Mouse (Mus musculus): ENCODE data around the gene Aagab. TPM values are rescaled to one million over a fixed set of nuclear protein-coding genes. Genes with fewer than 3 reads are reported as not detected.

The Aagab gene
- polyA plus RNA-seq (2015; fragmentation: Nextera tagmentation; extraction: Ambion mirVana): 29.4 and 32.5 TPM in 2 replicates

- peaks cover 15% of the 10 kb centered on the region for H3K4me1 ChIP-seq (ENCODE audit: control insufficient read depth, insufficient read depth, low read length)
- H3K27me3 ChIP-seq (ENCODE audit: control insufficient read depth, insufficient read depth, low read length): no peaks in the 10 kb centered on the region
- ATAC-seq (replicated peaks; ENCODE audit: extremely low read depth, insufficient read depth, low FRiP score): peak; percentile 96
- H3K4me2 ChIP-seq (ENCODE audit: low read depth, low read length): peak within 1 kb of the TSS; percentile 75
- peak within 1 kb of the TSS; percentile 86 for H3K4me3 ChIP-seq (ENCODE audit: low read length)
- WGBS: 2% methylated on average over 70 of the region's 70 CpGs
- peak within 1 kb of the TSS; percentile 61 for H3K27ac ChIP-seq (ENCODE audit: low read length)
- H3K36me3 ChIP-seq (ENCODE audit: control insufficient read depth, insufficient read depth): no peaks in the 10 kb centered on the region
- H3K9ac ChIP-seq (ENCODE audit: low read length): peak within 1 kb of the TSS; percentile 81
- no peaks in the 10 kb centered on the region for H3K9me3 ChIP-seq (replicated peaks; ENCODE audit: control insufficient read depth, low read length)
Observed at GRCm38 (mm10) chr9:63602043-63602939, at the start of gene Aagab, which contains the start of gene Iqch. TSS of gene Aagab (plus strand) at chr9:63602660. TSS of gene Iqch (minus strand) at chr9:63602493.

- H3K36me3 ChIP-seq (ENCODE audit: control insufficient read depth, insufficient read depth): no peaks in the 10 kb centered on the region
- H3K27me3 ChIP-seq (ENCODE audit: control insufficient read depth, insufficient read depth, low read length): no peaks in the 10 kb centered on the region
- H3K27ac ChIP-seq (ENCODE audit: low read length): no peak overlapping the region
- no peaks in the 10 kb centered on the region for H3K9me3 ChIP-seq (replicated peaks; ENCODE audit: control insufficient read depth, low read length)
- ATAC-seq (replicated peaks; ENCODE audit: extremely low read depth, insufficient read depth, low FRiP score): no peak
- 79% methylated on average over 3 of the region's 3 CpGs for WGBS
- H3K4me3 ChIP-seq (ENCODE audit: low read length): no peak overlapping the region
- H3K4me2 ChIP-seq (ENCODE audit: low read depth, low read length): no peak overlapping the region
- peaks cover 5% of the 10 kb centered on the region; the same call in 1 of the 2 replicates for H3K4me1 ChIP-seq (ENCODE audit: control insufficient read depth, insufficient read depth, low read length)
- H3K9ac ChIP-seq (ENCODE audit: low read length): no peak overlapping the region
Observed at GRCm38 (mm10) chr9:63553628-63554027, 48.8 kb upstream of the Aagab start.

- Histone ChIP-seq H3K27ac (ENCODE audit: low read length) (no peak overlapping the region), H3K36me3 (ENCODE audit: control insufficient read depth, insufficient read depth) (no peaks in the 10 kb centered on the region), H3K27me3 (ENCODE audit: control insufficient read depth, insufficient read depth, low read length) (no peaks in the 10 kb centered on the region), H3K4me1 (ENCODE audit: control insufficient read depth, insufficient read depth, low read length) (no peaks in the 10 kb centered on the region), H3K9ac (ENCODE audit: low read length) (no peak overlapping the region), H3K4me2 (ENCODE audit: low read depth, low read length) (no peak overlapping the region), H3K4me3 (ENCODE audit: low read length) (no peak overlapping the region), H3K9me3 (replicated peaks; ENCODE audit: control insufficient read depth, low read length) (no peaks in the 10 kb centered on the region)
- no peak for ATAC-seq (replicated peaks; ENCODE audit: extremely low read depth, insufficient read depth, low FRiP score)
- 56% methylated on average over 3 of the region's 3 CpGs for WGBS
Observed at GRCm38 (mm10) chr9:63555460-63555990, 46.9 kb upstream of the Aagab start.

- Histone ChIP-seq H3K9ac (ENCODE audit: low read length) (no peak overlapping the region), H3K36me3 (ENCODE audit: control insufficient read depth, insufficient read depth) (no peaks in the 10 kb centered on the region), H3K4me3 (ENCODE audit: low read length) (no peak overlapping the region), H3K4me2 (ENCODE audit: low read depth, low read length) (no peak overlapping the region), H3K27ac (ENCODE audit: low read length) (no peak overlapping the region), H3K27me3 (ENCODE audit: control insufficient read depth, insufficient read depth, low read length) (no peaks in the 10 kb centered on the region), H3K9me3 (replicated peaks; ENCODE audit: control insufficient read depth, low read length) (no peaks in the 10 kb centered on the region), H3K4me1 (ENCODE audit: control insufficient read depth, insufficient read depth, low read length) (no peaks in the 10 kb centered on the region)
- WGBS: 65% methylated on average over 1 of the region's 1 CpGs
- ATAC-seq (replicated peaks; ENCODE audit: extremely low read depth, insufficient read depth, low FRiP score): no peak
Observed at GRCm38 (mm10) chr9:63556316-63556715, 46.1 kb upstream of the Aagab start.

GRCm38 (mm10) chr9:63556933-63557332 is 45.5 kb upstream of the Aagab start:
- no peak overlapping the region for H3K27ac ChIP-seq (ENCODE audit: low read length)
- no peaks in the 10 kb centered on the region for H3K4me1 ChIP-seq (ENCODE audit: control insufficient read depth, insufficient read depth, low read length)
- no peaks in the 10 kb centered on the region for H3K9me3 ChIP-seq (replicated peaks; ENCODE audit: control insufficient read depth, low read length)
- no peak overlapping the region for H3K9ac ChIP-seq (ENCODE audit: low read length)
- no peak overlapping the region for H3K4me2 ChIP-seq (ENCODE audit: low read depth, low read length)
- no peaks in the 10 kb centered on the region for H3K36me3 ChIP-seq (ENCODE audit: control insufficient read depth, insufficient read depth)
- H3K27me3 ChIP-seq (ENCODE audit: control insufficient read depth, insufficient read depth, low read length): no peaks in the 10 kb centered on the region
- no peak for ATAC-seq (replicated peaks; ENCODE audit: extremely low read depth, insufficient read depth, low FRiP score)
- 70% methylated on average over 8 of the region's 8 CpGs for WGBS
- no peak overlapping the region for H3K4me3 ChIP-seq (ENCODE audit: low read length)

GRCm38 (mm10) chr9:63561931-63562330 is 40.5 kb upstream of the Aagab start:
- Histone ChIP-seq H3K36me3 (ENCODE audit: control insufficient read depth, insufficient read depth) (no peaks in the 10 kb centered on the region), H3K4me3 (ENCODE audit: low read length) (no peak overlapping the region), H3K4me1 (ENCODE audit: control insufficient read depth, insufficient read depth, low read length) (no peaks in the 10 kb centered on the region), H3K27ac (ENCODE audit: low read length) (no peak overlapping the region), H3K4me2 (ENCODE audit: low read depth, low read length) (no peak overlapping the region), H3K9me3 (replicated peaks; ENCODE audit: control insufficient read depth, low read length) (no peaks in the 10 kb centered on the region), H3K9ac (ENCODE audit: low read length) (no peak overlapping the region), H3K27me3 (ENCODE audit: control insufficient read depth, insufficient read depth, low read length) (no peaks in the 10 kb centered on the region)
- no peak for ATAC-seq (replicated peaks; ENCODE audit: extremely low read depth, insufficient read depth, low FRiP score)
- WGBS: 71% methylated on average over 8 of the region's 8 CpGs

GRCm38 (mm10) chr9:63563436-63563835 is 39.0 kb upstream of the Aagab start:
- Histone ChIP-seq H3K9ac (ENCODE audit: low read length) (no peak overlapping the region), H3K4me2 (ENCODE audit: low read depth, low read length) (no peak overlapping the region), H3K27ac (ENCODE audit: low read length) (no peak overlapping the region), H3K4me1 (ENCODE audit: control insufficient read depth, insufficient read depth, low read length) (peaks cover 5% of the 10 kb centered on the region), H3K9me3 (replicated peaks; ENCODE audit: control insufficient read depth, low read length) (no peaks in the 10 kb centered on the region), H3K4me3 (ENCODE audit: low read length) (no peak overlapping the region), H3K36me3 (ENCODE audit: control insufficient read depth, insufficient read depth) (no peaks in the 10 kb centered on the region), H3K27me3 (ENCODE audit: control insufficient read depth, insufficient read depth, low read length) (no peaks in the 10 kb centered on the region)
- ATAC-seq (replicated peaks; ENCODE audit: extremely low read depth, insufficient read depth, low FRiP score): no peak
- 34% methylated on average over 2 of the region's 2 CpGs for WGBS

GRCm38 (mm10) chr9:63568314-63568713 is 34.1 kb upstream of the Aagab start:
- Histone ChIP-seq H3K9me3 (replicated peaks; ENCODE audit: control insufficient read depth, low read length) (no peaks in the 10 kb centered on the region), H3K27ac (ENCODE audit: low read length) (no peak overlapping the region), H3K4me3 (ENCODE audit: low read length) (no peak overlapping the region), H3K9ac (ENCODE audit: low read length) (no peak overlapping the region), H3K4me1 (ENCODE audit: control insufficient read depth, insufficient read depth, low read length) (peaks cover 15% of the 10 kb centered on the region), H3K27me3 (ENCODE audit: control insufficient read depth, insufficient read depth, low read length) (peaks cover 2% of the 10 kb centered on the region; the same call in 1 of the 2 replicates), H3K36me3 (ENCODE audit: control insufficient read depth, insufficient read depth) (no peaks in the 10 kb centered on the region), H3K4me2 (ENCODE audit: low read depth, low read length) (peak overlapping the region; percentile 50)
- 74% methylated on average over 6 of the region's 6 CpGs for WGBS
- no peak for ATAC-seq (replicated peaks; ENCODE audit: extremely low read depth, insufficient read depth, low FRiP score)

- 7% methylated on average over 8 of the region's 8 CpGs for WGBS
Observed at GRCm38 (mm10) chr9:63568808-63569207, 33.7 kb upstream of the Aagab start.

More at GRCm38 (mm10) chr9:63568808-63569207, 33.7 kb upstream of the Aagab start:
- Histone ChIP-seq H3K27ac (ENCODE audit: low read length) (no peak overlapping the region), H3K4me2 (ENCODE audit: low read depth, low read length) (peak overlapping the region; percentile 50), H3K4me3 (ENCODE audit: low read length) (no peak overlapping the region), H3K36me3 (ENCODE audit: control insufficient read depth, insufficient read depth) (no peaks in the 10 kb centered on the region), H3K27me3 (ENCODE audit: control insufficient read depth, insufficient read depth, low read length) (peaks cover 2% of the 10 kb centered on the region; the same call in 1 of the 2 replicates), H3K4me1 (ENCODE audit: control insufficient read depth, insufficient read depth, low read length) (peaks cover 15% of the 10 kb centered on the region), H3K9ac (ENCODE audit: low read length) (no peak overlapping the region), H3K9me3 (replicated peaks; ENCODE audit: control insufficient read depth, low read length) (no peaks in the 10 kb centered on the region)
- peak; percentile 32; the same call in 1 of the 2 replicates for ATAC-seq (replicated peaks; ENCODE audit: extremely low read depth, insufficient read depth, low FRiP score)
